Mouse (Mus musculus) megakaryocyte-erythroid progenitor cell, adult 5-6 weeks (primary cell): ENCODE data around the gene Uevld. TPM values are rescaled to one million over a fixed set of nuclear protein-coding genes. Genes with fewer than 3 reads are reported as not detected.
"Not testable (repeated sequence)": the region's sequence is repeated elsewhere in the genome, so short reads cannot be mapped to it uniquely, and the experiment has no call there.

Experiments
- ATAC-seq: replicated peaks from 2 replicates; pipeline ENCODE4 v1.8.0; 2016; ENCODE audit warnings: mild to moderate bottlenecking, inconsistent platforms; ENCODE audit not compliant: severe bottlenecking, poor library complexity, low FRiP score, low TSS enrichment
- total RNA-seq, 2 experiments: library from RNA; stranded (forward) in 1 of 2; stranded (reverse) in 1 of 2; fragments of 200-1000, 215-1000 nt in 1 of 2; fragments of >200 nt in 1 of 2; fragmentation: Nextera tagmentation in 1 of 2; gene quantifications; 2 replicates each; pipeline ENCODE4 v1.2.3; 2014 to 2017

The Uevld gene
- total RNA-seq, 2 experiments from 2014 or later, result 8.0 to 12.0 TPM

DNA sequence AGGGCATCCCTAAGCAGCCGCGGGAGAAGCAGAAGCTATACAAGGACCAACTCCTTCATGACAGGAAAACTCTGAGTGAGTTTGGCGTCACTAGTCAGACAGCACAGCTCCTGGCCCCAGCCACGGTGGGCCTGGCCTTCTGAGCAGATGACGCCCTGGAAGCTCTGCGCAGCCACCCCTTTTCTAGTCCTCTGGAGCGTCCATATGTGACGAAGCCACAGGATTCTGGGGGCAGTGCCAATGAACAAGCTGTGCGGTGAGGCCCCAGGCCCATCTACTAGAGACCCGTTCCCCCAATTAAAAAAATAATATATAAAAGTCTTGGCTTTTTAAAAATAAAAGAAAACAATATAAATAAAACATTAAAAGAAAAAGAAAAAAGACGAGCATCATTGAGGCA is 17.1 kb upstream of the Uevld start:
- no peak for ATAC-seq

DNA sequence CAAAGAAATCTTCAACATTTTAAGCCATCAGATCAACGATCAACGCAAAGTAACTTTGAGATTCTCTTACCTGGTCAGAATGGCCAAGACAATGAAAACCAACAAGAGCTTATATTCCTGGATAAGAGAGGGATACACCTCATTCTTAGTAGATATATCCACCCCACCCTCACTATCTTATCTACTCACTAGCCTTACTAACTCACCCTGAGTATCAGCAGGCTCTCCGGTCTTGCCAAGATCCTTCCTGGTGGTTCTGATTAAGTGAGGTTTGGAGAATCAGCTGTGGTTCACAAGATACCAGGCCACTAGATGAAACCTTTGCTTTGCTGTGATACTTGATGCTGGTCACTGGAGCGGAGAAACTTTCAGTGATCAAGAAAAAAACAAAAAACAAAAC is 16.3 kb upstream of the Uevld start:
- no peak for ATAC-seq

DNA sequence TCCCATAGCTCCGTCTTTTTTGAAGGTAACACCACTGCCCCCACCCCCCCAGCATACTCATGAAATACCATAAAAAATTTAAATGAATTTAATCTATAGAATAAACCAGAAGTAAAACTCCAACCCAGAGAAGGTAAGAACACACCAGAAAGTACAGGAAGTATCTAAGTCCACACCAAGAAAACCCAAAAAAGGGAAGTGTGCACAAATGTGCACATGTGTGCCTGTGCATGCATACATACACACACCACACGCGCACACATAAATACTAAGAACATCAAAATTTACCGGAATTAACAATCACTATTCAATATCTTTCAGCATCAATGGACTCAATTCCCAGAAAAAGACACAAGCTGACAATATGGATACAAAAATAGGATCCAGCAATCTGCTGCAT is 11.6 kb upstream of the Uevld start:
- no peak for ATAC-seq

DNA sequence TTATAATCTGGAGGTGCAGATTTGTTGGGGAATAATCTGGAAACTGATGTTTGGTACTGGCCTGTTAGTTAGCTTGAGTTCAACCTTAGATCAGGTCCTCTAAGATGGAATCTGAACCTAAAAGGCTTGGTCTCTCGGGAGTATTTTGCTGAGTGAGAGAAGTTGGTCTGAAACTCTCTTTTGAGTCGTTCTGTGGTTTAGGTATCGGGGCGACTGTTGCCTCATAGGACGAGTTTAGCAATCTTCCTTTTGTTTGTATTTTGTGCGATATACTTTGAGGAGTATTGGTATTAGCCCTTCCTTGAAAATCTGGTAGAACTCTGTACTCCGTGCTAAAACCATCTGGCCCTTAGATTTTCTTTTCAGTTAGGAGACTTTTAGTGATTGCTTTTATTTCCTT is 5.7 kb upstream of the Uevld start:
- no peak for ATAC-seq

DNA sequence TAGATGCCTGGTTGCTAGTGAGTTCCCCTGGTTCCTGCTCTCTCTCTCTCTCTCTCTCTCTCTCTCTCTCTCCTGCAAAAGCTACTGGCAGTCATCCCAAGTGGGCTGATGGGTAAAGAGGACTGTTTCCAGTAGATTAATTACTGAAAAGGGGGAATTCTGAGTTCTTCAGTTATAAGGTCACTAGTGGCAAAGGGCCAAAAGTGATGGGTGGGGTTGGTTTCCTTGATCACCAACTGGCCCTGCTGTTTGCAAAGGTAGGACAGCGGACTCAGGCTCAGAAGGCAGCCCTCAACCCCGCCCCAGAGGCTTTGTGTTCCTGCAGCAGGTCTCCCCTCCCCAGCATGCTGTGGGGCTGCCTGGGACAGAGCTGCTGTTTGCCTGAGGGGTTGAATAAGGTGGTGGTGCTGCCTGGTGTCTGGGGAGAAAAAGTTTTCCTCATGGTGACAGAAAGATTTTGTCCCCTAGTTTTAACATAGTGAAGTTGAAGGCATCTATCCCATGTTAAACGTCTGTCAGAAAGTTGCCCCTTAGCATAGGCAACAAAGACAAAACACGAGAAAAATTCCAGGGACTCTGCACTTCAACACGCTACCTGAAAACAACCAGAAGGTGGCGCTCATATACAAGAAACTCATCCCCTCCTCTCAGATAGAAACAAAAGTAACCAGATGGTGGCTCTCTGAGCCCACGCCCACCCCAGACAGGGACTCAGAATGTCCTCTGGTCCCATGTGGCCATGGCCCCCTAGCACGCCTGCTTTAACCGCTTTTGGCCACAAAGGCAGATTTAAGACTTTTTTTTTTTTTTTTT is 4.7 kb upstream of the Uevld start:
- peak; percentile 78 for ATAC-seq

DNA sequence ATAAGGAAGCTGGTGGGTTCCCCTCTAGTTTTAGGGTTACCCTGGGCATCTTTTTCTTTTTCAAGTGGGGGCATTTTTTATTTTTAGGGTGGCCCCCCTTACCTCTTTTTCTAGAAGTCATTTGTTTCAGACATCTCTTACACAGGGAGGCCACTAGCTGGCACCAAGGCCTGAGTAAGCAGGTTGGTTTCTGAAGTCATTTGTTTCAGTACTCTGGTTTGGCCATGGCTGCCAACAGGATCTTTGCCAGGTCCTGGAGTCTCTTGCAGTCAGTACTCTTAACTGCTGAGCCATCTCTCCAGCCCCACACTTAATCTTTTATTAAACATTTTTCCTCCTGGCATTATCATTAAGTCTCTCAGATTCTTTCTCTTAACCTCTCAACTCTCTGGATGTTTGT is 3.8 kb upstream of the Uevld start:
- no peak for ATAC-seq

DNA sequence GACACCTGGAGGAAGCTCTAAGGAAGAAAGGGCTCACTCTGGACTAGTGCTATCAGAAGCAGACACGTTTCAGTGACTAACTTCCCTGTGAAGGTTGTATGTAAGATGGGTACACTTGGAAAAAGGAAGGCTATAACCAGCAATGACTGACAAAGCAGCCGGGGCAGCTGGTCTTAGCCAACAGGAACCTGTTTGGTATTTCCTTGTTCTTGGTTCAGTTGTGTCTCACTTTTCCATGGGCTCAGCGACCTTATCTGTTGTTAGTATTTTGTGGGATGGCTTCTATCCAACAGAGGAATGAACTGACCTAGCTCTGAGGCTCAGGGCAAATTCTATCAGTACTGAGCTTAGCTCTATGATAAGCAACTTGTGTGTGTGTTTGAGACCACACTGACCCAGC is 2.7 kb upstream of the Uevld start:
- no peak for ATAC-seq

DNA sequence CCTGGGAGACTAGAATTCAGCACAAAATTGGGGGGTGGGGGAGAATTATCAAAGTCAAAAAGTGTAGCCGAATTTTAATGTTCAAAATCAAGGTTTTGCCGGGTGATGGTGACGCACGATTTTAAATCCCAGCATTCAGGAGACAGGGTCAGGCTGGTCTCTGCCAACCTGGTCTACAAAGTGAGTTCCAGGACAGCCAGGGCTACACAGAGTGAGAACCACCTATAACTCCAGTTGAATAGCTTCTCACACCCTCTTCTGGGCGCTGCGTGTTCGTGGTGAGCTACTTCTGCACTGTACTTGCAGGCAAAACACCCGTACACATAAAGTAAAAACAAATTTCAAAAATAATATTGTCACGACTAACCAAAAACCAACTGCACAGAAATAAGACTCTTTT is 526 bp upstream of the Uevld start:
- ATAC-seq, result no peak

DNA sequence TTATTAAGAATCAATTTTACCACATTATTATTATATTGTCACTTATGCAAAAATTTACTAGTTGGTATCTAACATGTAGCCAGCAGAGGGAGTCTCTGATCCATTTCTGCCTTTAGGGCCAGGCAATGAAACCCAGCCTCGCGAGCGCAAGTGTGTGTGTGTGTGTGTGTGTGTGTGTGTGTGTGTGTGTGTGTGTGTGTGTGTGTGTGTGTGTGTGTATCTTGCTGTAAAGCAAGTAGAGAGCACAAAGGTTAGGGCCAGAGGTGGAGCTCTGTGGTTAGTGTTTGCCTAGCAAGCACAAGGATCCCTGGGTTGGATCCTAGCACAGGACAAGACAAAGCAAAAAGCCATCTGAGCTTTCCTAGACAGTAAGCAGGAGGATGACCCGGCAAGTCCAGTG is 22.5 kb downstream of the Uevld start:
- peak; percentile 74 for ATAC-seq

DNA sequence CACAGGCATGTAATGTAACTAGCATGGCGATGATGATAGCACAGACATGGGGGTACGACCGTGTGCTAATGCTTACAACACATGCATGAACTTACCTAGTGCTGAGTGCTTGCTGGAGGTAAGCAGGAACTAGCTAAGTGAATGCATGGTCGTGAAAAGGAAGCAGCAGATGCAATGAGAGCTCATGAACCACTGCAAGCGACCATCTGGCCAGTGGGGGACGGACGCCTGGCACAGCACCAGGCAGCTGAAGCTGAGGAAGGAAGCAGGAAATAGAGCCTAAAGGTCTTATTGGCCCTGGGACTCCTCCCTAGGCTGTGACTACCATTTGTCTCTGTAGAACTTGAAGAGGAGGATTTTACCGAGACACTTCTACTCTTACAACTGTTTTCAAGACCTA is 23.5 kb downstream of the Uevld start:
- no peak for ATAC-seq

DNA sequence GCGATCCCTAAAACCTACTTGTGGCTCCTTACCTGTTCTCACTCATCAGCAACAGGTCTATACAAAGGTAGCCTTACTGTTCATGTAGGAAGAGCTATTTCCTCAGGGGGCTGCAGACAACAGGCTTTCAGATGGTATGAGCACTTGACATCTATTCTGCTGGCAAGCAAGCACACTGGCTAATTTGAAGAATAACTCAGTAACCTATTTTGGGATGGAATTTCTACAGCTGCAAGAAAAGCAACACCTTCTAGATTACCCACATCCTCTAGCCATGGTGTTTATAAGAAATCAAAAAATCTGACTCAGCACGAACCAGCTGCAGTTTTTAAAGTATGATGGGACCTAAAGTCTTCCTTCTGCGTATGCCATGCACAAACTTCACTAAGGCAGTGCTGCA is 27.0 kb downstream of the Uevld start:
- no peak for ATAC-seq

DNA sequence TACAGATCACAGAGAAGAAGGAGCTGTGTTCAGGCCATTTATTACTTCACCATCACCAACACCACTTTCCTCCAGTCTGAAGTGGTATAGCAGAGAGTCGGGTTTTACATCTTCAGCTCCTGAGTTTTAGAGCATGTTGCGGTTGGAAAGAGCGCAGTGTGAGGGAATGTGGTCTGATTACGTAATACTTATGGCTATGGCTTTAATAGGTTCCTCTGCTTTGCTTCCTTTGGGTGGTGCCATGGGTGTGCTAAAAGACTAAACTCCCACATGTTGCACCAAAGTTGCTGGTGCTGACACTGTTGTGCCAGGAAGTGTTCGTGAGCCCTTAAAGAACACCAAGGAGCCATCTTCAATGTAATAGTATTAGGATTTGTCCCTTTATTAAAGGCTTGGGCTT is 30.0 kb downstream of the Uevld start:
- ATAC-seq, result no peak

DNA sequence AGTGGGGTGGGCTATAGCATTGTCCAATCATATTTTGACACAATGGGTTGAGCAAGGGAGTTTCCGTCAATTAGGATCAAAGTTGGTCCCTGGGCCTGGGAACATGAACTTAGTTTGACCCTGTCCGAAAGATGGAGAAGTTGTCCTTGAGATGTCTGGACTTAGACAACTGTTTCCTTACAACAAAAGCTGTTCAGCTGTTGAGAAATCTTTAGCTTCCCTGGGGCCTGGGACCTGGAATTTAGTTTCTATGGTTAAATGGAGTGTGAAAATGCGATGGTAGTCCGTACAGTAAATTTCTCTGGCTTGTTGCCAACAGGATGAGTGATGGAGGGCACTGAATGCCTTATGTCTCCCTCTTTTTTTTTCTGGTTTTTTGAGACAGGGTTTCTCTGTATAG is 36.3 kb downstream of the Uevld start:
- ATAC-seq, result no peak

DNA sequence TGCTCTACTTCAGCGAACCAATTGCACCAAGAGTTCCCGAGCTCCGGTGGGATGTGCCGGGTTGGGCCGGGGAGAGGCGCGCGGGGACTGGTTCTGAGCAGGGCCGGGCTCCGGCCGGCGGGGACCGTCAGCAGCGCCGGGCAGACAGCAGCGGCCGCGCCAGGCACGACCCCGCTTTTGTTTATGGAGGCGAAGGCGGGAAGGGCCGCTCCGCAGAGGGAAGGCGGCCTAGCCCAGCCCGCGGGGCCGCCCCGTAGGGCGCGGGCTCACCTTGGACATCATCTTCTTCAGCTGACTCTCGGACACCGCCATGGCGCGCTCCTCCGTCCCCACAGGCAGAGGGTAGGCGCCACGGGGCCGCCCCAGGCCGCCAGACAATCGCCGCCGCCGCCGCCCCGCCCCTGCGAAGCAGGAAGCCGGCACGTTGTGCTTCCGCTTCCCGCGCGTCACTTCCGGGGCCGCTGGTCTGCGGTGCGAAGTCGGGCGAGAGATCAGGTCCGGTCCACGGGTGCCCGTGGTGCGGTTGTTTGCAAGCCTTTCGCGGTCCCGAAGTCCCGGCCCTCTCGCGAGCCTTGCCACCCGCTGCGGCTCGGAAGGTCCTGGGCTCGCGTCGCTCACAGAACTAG is 38.7 kb downstream of the Uevld start, which contains the start of gene Tsg101:
Gene Tsg101 (minus strand): TSS at position 419 of the 626 bp plus-strand sequence.
- peak; percentile 89 for ATAC-seq

DNA sequence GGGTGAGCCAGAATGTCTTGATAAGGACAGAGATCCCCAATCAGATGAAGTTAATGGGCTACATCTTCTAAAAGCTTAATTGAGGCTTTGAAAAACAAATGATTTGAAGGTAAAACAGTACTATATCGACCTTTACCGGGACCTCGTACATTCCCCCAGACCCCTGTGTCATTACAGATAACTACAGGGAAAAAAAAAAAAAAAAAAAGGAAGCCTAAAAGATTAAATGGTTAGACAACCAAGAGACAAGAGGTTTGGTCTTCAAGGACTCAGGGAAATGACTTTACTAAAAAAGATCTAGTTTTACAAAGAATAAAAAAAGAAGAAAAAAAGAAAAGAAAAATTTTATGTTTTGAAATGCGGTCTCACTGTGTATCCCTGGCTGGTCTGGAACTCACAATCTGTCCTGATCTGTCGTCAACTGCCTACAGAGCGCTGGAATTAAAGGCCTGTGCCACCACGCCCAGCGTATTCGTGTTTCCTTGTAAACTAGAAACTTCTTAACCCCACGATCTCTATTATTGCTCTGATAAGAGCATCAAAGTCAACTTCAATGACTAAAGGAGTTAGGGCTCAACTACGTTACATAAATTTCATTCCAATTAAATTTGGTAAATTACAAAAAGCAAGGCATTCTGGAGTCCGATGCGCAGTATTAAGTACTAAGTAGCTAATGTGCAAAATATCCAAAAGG is 39.5 kb downstream of the Uevld start:
- no peak for ATAC-seq

DNA sequence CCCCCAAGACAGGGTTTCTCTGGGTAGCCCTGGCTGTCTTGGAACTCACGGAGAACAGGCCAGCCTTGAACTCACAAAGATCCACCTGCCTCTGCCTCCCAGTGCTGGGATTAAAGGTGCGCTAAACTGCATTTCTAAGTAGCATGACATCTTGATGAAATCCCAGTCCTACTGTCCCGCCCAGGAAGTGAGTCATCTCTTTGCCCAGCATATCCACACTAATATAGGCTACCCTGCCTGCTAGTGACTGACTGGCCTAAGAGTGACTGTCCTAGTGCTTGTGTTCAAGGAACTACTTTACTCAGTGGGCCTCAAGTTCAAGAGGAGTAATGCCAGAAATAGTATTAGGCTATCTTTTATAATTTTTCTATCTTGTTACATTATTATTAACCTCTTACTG is 42.0 kb downstream of the Uevld start:
- no peak for ATAC-seq

DNA sequence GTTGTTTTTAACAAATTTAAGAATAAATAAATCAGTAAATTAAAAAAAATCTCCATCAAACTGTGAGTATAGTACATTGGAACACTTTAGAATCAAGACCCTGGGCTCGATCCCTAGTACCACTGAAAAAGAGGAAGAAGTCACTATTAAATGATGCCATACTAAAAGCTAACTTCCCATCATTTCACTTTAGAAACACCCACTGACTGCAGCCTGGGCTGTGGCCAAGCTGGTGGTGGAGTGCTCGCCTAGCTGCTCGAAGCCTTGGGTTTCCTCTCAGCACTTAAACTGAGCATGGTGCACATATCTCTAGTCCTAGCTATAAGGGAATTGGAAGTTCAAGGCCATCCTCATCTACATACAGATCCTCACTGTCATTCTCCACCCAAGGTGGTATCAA is 47.1 kb downstream of the Uevld start:
- ATAC-seq, result no peak

DNA sequence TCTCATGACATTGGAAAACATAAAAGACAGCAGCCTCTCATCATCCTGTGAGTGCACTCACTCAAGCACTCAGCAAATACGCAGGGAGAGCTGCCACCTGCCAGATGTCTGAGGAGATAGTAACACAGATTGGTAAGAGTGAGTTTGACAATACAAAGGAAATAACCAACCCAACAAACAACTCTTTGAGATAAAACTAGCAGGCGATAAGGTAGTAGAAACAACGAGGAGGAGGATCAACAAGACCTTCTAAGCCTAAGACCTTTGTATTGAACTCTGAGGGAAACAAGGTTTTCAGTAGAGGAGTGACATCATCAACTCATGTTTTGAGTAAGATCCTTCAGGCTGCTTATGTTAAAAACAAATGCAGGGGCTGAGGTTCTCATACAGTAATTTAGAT is 59.0 kb downstream of the Uevld start:
- ATAC-seq, result no peak

DNA sequence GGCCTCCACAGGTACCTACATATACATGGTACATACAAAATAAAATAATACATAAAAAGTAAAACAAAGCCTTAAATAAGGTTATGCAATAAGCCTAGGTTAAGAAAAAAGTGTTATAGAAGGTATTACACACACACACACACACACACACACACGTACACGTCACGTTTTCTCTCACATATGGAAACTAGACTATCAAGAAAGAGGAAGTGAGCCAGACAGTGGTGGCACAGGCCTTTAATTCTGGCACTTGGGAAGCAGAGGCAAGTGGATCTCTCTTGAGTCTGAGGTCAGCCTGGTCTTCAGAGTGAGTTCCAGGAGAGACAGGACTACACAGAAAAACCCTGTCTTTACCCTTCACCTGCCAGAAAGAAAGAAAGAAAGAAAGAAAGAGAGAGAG is 62.8 kb downstream of the Uevld start:
- no peak for ATAC-seq

DNA sequence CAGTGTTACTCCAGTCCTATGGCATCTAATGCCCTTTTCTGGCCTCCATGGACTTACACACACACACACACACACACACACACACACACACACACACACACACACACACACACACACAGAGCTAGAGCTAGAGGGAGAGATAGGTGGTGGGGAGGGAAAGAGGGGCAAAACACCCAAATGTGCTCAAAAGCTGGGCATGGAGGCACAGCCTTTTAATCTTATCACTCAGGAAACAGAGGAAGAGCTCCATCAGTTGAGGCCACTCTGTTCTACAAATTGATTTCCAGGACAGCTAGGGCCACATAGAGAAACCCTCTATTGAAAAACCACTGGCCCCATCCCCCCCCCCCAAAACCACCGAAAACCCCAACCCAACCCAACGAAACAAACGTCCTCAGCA is 75.0 kb downstream of the Uevld start:
- ATAC-seq, result peak; percentile 58

DNA sequence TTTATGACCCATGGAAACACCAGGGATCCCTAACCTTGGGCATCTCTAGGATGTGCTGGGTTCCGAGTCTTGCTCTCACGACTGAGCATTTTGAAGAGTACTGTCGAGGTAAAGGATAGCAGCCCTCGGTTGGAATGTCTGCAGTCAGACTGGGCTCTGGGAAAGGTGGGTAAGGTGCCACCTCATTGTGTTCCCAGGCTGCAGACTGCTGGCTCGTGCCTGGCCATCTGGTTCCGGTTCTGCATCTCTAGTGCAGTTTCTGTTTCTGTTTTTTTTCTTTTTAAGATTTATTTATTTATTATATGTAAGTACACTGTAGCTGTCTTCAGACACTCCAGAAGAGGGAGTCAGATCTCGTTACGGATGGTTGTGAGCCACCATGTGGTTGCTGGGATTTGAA is 76.4 kb downstream of the Uevld start:
- ATAC-seq, result not testable (repeated sequence)
